Mouse (Mus musculus): ENCODE measurements at regions not wholly inside any gene's neighbourhood (a gene's known extent, or its start where the extent isn't known, plus 50 kb on each side); places are given as distances from the start of the nearest gene placed in this dataset.

GRCm38 (mm10) chr2:63920019-63920418 lies 177.8 kb downstream of the Fign start:
- TF ChIP-seq CTCF (IDR thresholded peaks at IDR 0.05; ENCODE audit: borderline replicate concordance, insufficient read depth, low read depth, low read length) (no peak), POLR2A (IDR thresholded peaks at IDR 0.05; ENCODE audit: borderline replicate concordance, insufficient read depth, low read length) (no peak)

Measured in cerebellum, adult 2 months (tissue).